Mouse (Mus musculus) liver, adult (tissue): ENCODE results near the gene Gpatch8.

Experiments used
- GATA4 ChIP-seq: IDR thresholded peaks from 2 replicates; pipeline ENCODE4 v1.6.1; 2014; ENCODE audit warnings: mild to moderate bottlenecking, low read length; ENCODE audit not compliant: insufficient replicate concordance

Gene Gpatch8

GRCm38 (mm10) chr11:102438212-102439092 lies 117.7 kb downstream of the Gpatch8 start:
- TF ChIP-seq GATA4 = no peak

- TF ChIP-seq GATA4 = no peak
Measured at GRCm38 (mm10) chr11:102437120-102438061, 118.8 kb downstream of the Gpatch8 start.

GRCm38 (mm10) chr11:102436471-102436790 lies 119.8 kb downstream of the Gpatch8 start:
- TF ChIP-seq GATA4 = no peak

GRCm38 (mm10) chr11:102435754-102436470 lies 120.3 kb downstream of the Gpatch8 start:
- no peak for TF ChIP-seq GATA4

GRCm38 (mm10) chr11:102434816-102435705 lies 121.1 kb downstream of the Gpatch8 start:
- no peak for TF ChIP-seq GATA4

GRCm38 (mm10) chr11:102434406-102434805 lies 121.8 kb downstream of the Gpatch8 start:
- TF ChIP-seq GATA4 = no peak

GRCm38 (mm10) chr11:102433866-102434265 lies 122.3 kb downstream of the Gpatch8 start:
- TF ChIP-seq GATA4 = no peak

GRCm38 (mm10) chr11:102432896-102433295 lies 123.3 kb downstream of the Gpatch8 start:
- TF ChIP-seq GATA4 = no peak

GRCm38 (mm10) chr11:102432115-102432843 lies 123.9 kb downstream of the Gpatch8 start:
- no peak for TF ChIP-seq GATA4

GRCm38 (mm10) chr11:102431728-102432114 lies 124.5 kb downstream of the Gpatch8 start:
- no peak for TF ChIP-seq GATA4

- TF ChIP-seq GATA4 = no peak
Measured at GRCm38 (mm10) chr11:102431018-102431645, 125.1 kb downstream of the Gpatch8 start.

GRCm38 (mm10) chr11:102430121-102431017 lies 125.8 kb downstream of the Gpatch8 start, which contains the start of gene Grn:
Grn (plus strand) TSS chr11:102430315.
- TF ChIP-seq GATA4 = no peak

GRCm38 (mm10) chr11:102429551-102429950 lies 126.6 kb downstream of the Gpatch8 start:
- TF ChIP-seq GATA4 = no peak
